Mouse (Mus musculus) midbrain, embryonic 16.5 days (tissue): ENCODE measurements around the gene Rpp21. TPM values are rescaled to one million over a fixed set of nuclear protein-coding genes. Genes with fewer than 3 reads are reported as not detected.
"Not testable (repeated sequence)": the region's sequence is repeated elsewhere in the genome, so short reads cannot be mapped to it uniquely, and the experiment has no call there.

Experiments used
- ATAC-seq: fragments of 200-750 bp; cut with Nextera tagmentation; 2 replicates; pipeline ENCODE4 v1.8.0; 2017; ENCODE audit warnings: moderate TSS enrichment
- H3K27ac ChIP-seq: fragments of 300-500 bp; sonication (generic); 2 replicates; pipeline ENCODE4 v1.5.1; 2014; ENCODE audit warnings: mild to moderate bottlenecking, low read length, mixed read lengths
- H3K27me3 ChIP-seq: fragments of 300-500 bp; sonication (generic); 2 replicates; pipeline ENCODE4 v1.6.1; 2014; ENCODE audit warnings: low read depth, low read length, mixed read lengths; ENCODE audit not compliant: control insufficient read depth, insufficient read depth
- H3K36me3 ChIP-seq: fragments of 300-500 bp; sonication (generic); 2 replicates; pipeline ENCODE4 v1.6.1; 2014; ENCODE audit warnings: mild to moderate bottlenecking, low read length, moderate library complexity, mixed read lengths; ENCODE audit not compliant: control insufficient read depth, insufficient read depth
- H3K4me1 ChIP-seq: fragments of 300-500 bp; sonication (generic); 2 replicates; pipeline ENCODE4 v1.6.1; 2014; ENCODE audit warnings: mild to moderate bottlenecking, low read length, mixed read lengths; ENCODE audit not compliant: control insufficient read depth, insufficient read depth
- H3K4me2 ChIP-seq: fragments of 300-500 bp; sonication (generic); 2 replicates; pipeline ENCODE4 v1.6.1; 2014; ENCODE audit warnings: mild to moderate bottlenecking, low read length, mixed read lengths
- H3K4me3 ChIP-seq: fragments of 300-500 bp; sonication (generic); 2 replicates; pipeline ENCODE4 v1.5.1; 2014; ENCODE audit warnings: low read depth, mild to moderate bottlenecking, low read length, moderate library complexity, mixed read lengths
- H3K9ac ChIP-seq: fragments of 300-500 bp; sonication (generic); 2 replicates; pipeline ENCODE4 v1.6.1; 2014; ENCODE audit warnings: low read depth, low read length, mixed read lengths
- H3K9me3 ChIP-seq: fragments of 300-500 bp; sonication (generic); replicated peaks from 2 replicates; pipeline ENCODE4 v1.6.1; 2014; ENCODE audit warnings: mild to moderate bottlenecking, low read length, mixed read lengths; ENCODE audit not compliant: control insufficient read depth, poor library complexity, severe bottlenecking
- WGBS: fragments of 180-500 bp; shearing (Covaris S2); extraction: QIAGEN DNeasy Blood & Tissue Kit; methylation state at CpG from one replicate; pipeline ENCODE4 v1.1.7; 2014; 5-methylcytosine and 5-hydroxymethylcytosine counted together
- polyA plus RNA-seq: library from polyadenylated mRNA; unstranded; fragments of >200 nt; fragmentation: Nextera tagmentation; extraction: Ambion mirVana; gene quantifications from 2 replicates; pipeline ENCODE4 v1.2.1, GENCODE M21; 2015

Rpp21 gene
- polyA plus RNA-seq, 1 experiment from 2014 or later: 135 TPM

- no peak overlapping the region for H3K4me3 ChIP-seq
- WGBS: 5% methylated on average over 5 of the region's 5 CpGs
- no peak for ATAC-seq
- H3K27ac ChIP-seq: no peak overlapping the region
- H3K27me3 ChIP-seq: peaks cover 9% of the 10 kb centered on the region
- H3K9me3 ChIP-seq: no peaks in the 10 kb centered on the region
- no peaks in the 10 kb centered on the region for H3K36me3 ChIP-seq
- no peak overlapping the region for H3K9ac ChIP-seq
- H3K4me2 ChIP-seq: no peak overlapping the region
- H3K4me1 ChIP-seq: no peaks in the 10 kb centered on the region
Observed at GRCm38 (mm10) chr17:36244031-36244430, 13.8 kb downstream of the Rpp21 start.

GRCm38 (mm10) chr17:36240637-36241213, 17.1 kb downstream of the Rpp21 start:
- Histone ChIP-seq H3K4me1 (peaks cover 4% of the 10 kb centered on the region; the same call in 1 of the 2 replicates), H3K4me3 (no peak overlapping the region), H3K27me3 (peaks cover 5% of the 10 kb centered on the region), H3K36me3 (no peaks in the 10 kb centered on the region), H3K4me2 (no peak overlapping the region), H3K9ac (no peak overlapping the region), H3K9me3 (no peaks in the 10 kb centered on the region), H3K27ac (no peak overlapping the region)
- WGBS: 14% methylated on average over 5 of the region's 5 CpGs
- ATAC-seq: no peak

- H3K9me3 ChIP-seq: no peaks in the 10 kb centered on the region
- peak; percentile 58; the same call in 1 of the 2 replicates for ATAC-seq
- peak overlapping the region; percentile 33 for H3K4me3 ChIP-seq
- H3K36me3 ChIP-seq: no peaks in the 10 kb centered on the region
- peaks cover 4% of the 10 kb centered on the region; the same call in 1 of the 2 replicates for H3K4me1 ChIP-seq
- 3% methylated on average over 27 of the region's 27 CpGs for WGBS
- peak overlapping the region; percentile 69 for H3K4me2 ChIP-seq
- peak overlapping the region; percentile 55; the same call in 1 of the 2 replicates for H3K9ac ChIP-seq
- no peak overlapping the region for H3K27ac ChIP-seq
- H3K27me3 ChIP-seq: peaks cover 9% of the 10 kb centered on the region
Observed at GRCm38 (mm10) chr17:36237321-36237921, 20.4 kb downstream of the Rpp21 start.

GRCm38 (mm10) chr17:36235300-36235699, 22.6 kb downstream of the Rpp21 start:
- not testable (repeated sequence) for H3K4me1 ChIP-seq, H3K36me3 ChIP-seq, H3K27ac ChIP-seq, H3K9ac ChIP-seq, ATAC-seq, H3K9me3 ChIP-seq, H3K27me3 ChIP-seq, H3K4me3 ChIP-seq, H3K4me2 ChIP-seq
- WGBS: 36% methylated on average over 8 of the region's 9 CpGs

- 90% methylated on average over 5 of the region's 5 CpGs for WGBS
- Histone ChIP-seq H3K9me3 (no peaks in the 10 kb centered on the region), H3K36me3 (no peaks in the 10 kb centered on the region), H3K27ac (no peak overlapping the region), H3K9ac (no peak overlapping the region), H3K4me1 (peaks cover 4% of the 10 kb centered on the region; the same call in 1 of the 2 replicates), H3K4me3 (no peak overlapping the region), H3K4me2 (no peak overlapping the region), H3K27me3 (peaks cover 13% of the 10 kb centered on the region)
- no peak for ATAC-seq
Observed at GRCm38 (mm10) chr17:36233572-36233971, 24.3 kb downstream of the Rpp21 start.

- Histone ChIP-seq H3K4me1 (no peaks in the 10 kb centered on the region), H3K9me3 (no peaks in the 10 kb centered on the region), H3K36me3 (no peaks in the 10 kb centered on the region), H3K9ac (no peak overlapping the region), H3K4me2 (no peak overlapping the region), H3K4me3 (no peak overlapping the region), H3K27me3 (peaks cover 10% of the 10 kb centered on the region; the same call in 1 of the 2 replicates), H3K27ac (no peak overlapping the region)
- WGBS: 7% methylated on average over 36 of the region's 36 CpGs
- no peak for ATAC-seq
Observed at GRCm38 (mm10) chr17:36231318-36231717, 26.6 kb downstream of the Rpp21 start.

- Histone ChIP-seq H3K9me3 (no peaks in the 10 kb centered on the region), H3K27ac (no peak overlapping the region), H3K27me3 (peaks cover 24% of the 10 kb centered on the region), H3K4me3 (no peak overlapping the region), H3K36me3 (no peaks in the 10 kb centered on the region), H3K9ac (no peak overlapping the region), H3K4me1 (no peaks in the 10 kb centered on the region), H3K4me2 (no peak overlapping the region)
- ATAC-seq: no peak
- WGBS: 16% methylated on average over 5 of the region's 5 CpGs
Observed at GRCm38 (mm10) chr17:36229046-36229445, 28.8 kb downstream of the Rpp21 start.

- Histone ChIP-seq H3K27ac (no peak overlapping the region), H3K9me3 (no peaks in the 10 kb centered on the region), H3K9ac (no peak overlapping the region), H3K27me3 (peaks cover 20% of the 10 kb centered on the region), H3K4me1 (no peaks in the 10 kb centered on the region), H3K4me2 (no peak overlapping the region), H3K36me3 (no peaks in the 10 kb centered on the region), H3K4me3 (no peak overlapping the region)
- ATAC-seq: no peak
- 20% methylated on average over 8 of the region's 8 CpGs for WGBS
Observed at GRCm38 (mm10) chr17:36226921-36227320, 30.9 kb downstream of the Rpp21 start.

GRCm38 (mm10) chr17:36225231-36225824, 32.5 kb downstream of the Rpp21 start:
- no peak overlapping the region; the same call in 1 of the 2 replicates for H3K4me2 ChIP-seq
- 7% methylated on average over 9 of the region's 9 CpGs for WGBS
- ATAC-seq: no peak

More at GRCm38 (mm10) chr17:36225231-36225824, 32.5 kb downstream of the Rpp21 start:
- H3K27ac ChIP-seq: no peak overlapping the region
- H3K4me3 ChIP-seq: no peak overlapping the region
- no peaks in the 10 kb centered on the region for H3K36me3 ChIP-seq
- no peaks in the 10 kb centered on the region for H3K4me1 ChIP-seq
- H3K27me3 ChIP-seq: peaks cover 20% of the 10 kb centered on the region
- H3K9me3 ChIP-seq: no peaks in the 10 kb centered on the region
- no peak overlapping the region for H3K9ac ChIP-seq
